Mouse (Mus musculus) forebrain, embryonic 10.5 days (tissue): Measurements from ENCODE around the gene Arhgap23. TPM values are rescaled to one million over a fixed set of nuclear protein-coding genes. Genes with fewer than 3 reads are reported as not detected.

Experiments used
- DNase-seq: peaks from one replicate; pipeline ENCODE4 v3.0.0-alpha.2; 2017; ENCODE audit warnings: low spot score; ENCODE audit errors: extremely low spot score
- H3K27ac ChIP-seq: fragments of 300-500 bp; sonication (generic); 2 replicates; pipeline ENCODE4 v1.5.1; 2016; ENCODE audit warnings: mild to moderate bottlenecking
- H3K27me3 ChIP-seq: fragments of 300-500 bp; sonication (generic); 2 replicates; pipeline ENCODE4 v1.6.1; 2016; ENCODE audit warnings: mild to moderate bottlenecking; ENCODE audit not compliant: poor library complexity, severe bottlenecking
- H3K36me3 ChIP-seq: fragments of 300-500 bp; sonication (generic); replicated peaks from 2 replicates; pipeline ENCODE4 v1.6.1; 2016; ENCODE audit warnings: mild to moderate bottlenecking, moderate library complexity
- H3K4me1 ChIP-seq: fragments of 300-500 bp; sonication (generic); 2 replicates; pipeline ENCODE4 v1.6.1; 2016
- H3K4me3 ChIP-seq: fragments of 300-500 bp; sonication (generic); 2 replicates; pipeline ENCODE4 v1.5.1; 2016; ENCODE audit warnings: mild to moderate bottlenecking, moderate library complexity
- H3K9me3 ChIP-seq: fragments of 300-500 bp; sonication (generic); 2 replicates; pipeline ENCODE4 v1.6.1; 2016; ENCODE audit warnings: mild to moderate bottlenecking, moderate library complexity
- WGBS: fragments of 180-500 bp; shearing (Covaris S2); methylation state at CpG from one replicate; pipeline ENCODE4 v1.1.7; 2016; 5-methylcytosine and 5-hydroxymethylcytosine counted together
- polyA plus RNA-seq: library from polyadenylated mRNA; unstranded; fragments of >200 nt; fragmentation: Nextera tagmentation; extraction: Ambion mirVana; gene quantifications from 2 replicates; pipeline ENCODE4 v1.2.1, GENCODE M21; 2016

Gene Arhgap23
- polyA plus RNA-seq, 1 experiment from 2014 or later = 2.2 TPM

GRCm38 (mm10) chr11:97509058-97509457 lies 93.7 kb downstream of the Arhgap23 start:
- no peak overlapping the region for H3K4me3 ChIP-seq
- WGBS = 65% methylated on average over 5 of the region's 5 CpGs
- peaks cover 44% of the 10 kb centered on the region for H3K4me1 ChIP-seq

GRCm38 (mm10) chr11:97509715-97510485 lies 94.6 kb downstream of the Arhgap23 start:
- H3K36me3 ChIP-seq = peaks cover 7% of the 10 kb centered on the region
- peak overlapping the region; percentile 60; the same call in 1 of the 2 replicates for H3K27ac ChIP-seq
- H3K9me3 ChIP-seq = no peaks in the 10 kb centered on the region; the same call in 1 of the 2 replicates
- peaks cover 5% of the 10 kb centered on the region; the same call in 1 of the 2 replicates for H3K27me3 ChIP-seq
- DNase-seq = no peak
- H3K4me3 ChIP-seq = no peak overlapping the region; the same call in 1 of the 2 replicates
- peaks cover 44% of the 10 kb centered on the region for H3K4me1 ChIP-seq
- 65% methylated on average over 24 of the region's 24 CpGs for WGBS

More at GRCm38 (mm10) chr11:97509058-97509457, 93.7 kb downstream of the Arhgap23 start:
- no peaks in the 10 kb centered on the region for H3K36me3 ChIP-seq
- no peak overlapping the region for H3K27ac ChIP-seq
- H3K9me3 ChIP-seq = no peaks in the 10 kb centered on the region
- H3K27me3 ChIP-seq = peaks cover 12% of the 10 kb centered on the region
- no peak for DNase-seq

GRCm38 (mm10) chr11:97510966-97511660 lies 95.8 kb downstream of the Arhgap23 start:
- peaks cover 5% of the 10 kb centered on the region; the same call in 1 of the 2 replicates for H3K27me3 ChIP-seq

GRCm38 (mm10) chr11:97511661-97512369 lies 96.5 kb downstream of the Arhgap23 start:
- peak; percentile 31 for DNase-seq
- peaks cover 23% of the 10 kb centered on the region for H3K36me3 ChIP-seq
- 58% methylated on average over 13 of the region's 13 CpGs for WGBS
- peak overlapping the region; percentile 2 for H3K4me3 ChIP-seq
- no peaks in the 10 kb centered on the region for H3K27me3 ChIP-seq
- no peaks in the 10 kb centered on the region; the same call in 1 of the 2 replicates for H3K9me3 ChIP-seq
- peaks cover 44% of the 10 kb centered on the region for H3K4me1 ChIP-seq
- H3K27ac ChIP-seq = peak overlapping the region; percentile 79

More at GRCm38 (mm10) chr11:97510966-97511660, 95.8 kb downstream of the Arhgap23 start:
- H3K36me3 ChIP-seq = peaks cover 19% of the 10 kb centered on the region
- peak overlapping the region; percentile 2; the same call in 1 of the 2 replicates for H3K4me3 ChIP-seq
- H3K4me1 ChIP-seq = peaks cover 44% of the 10 kb centered on the region
- peak; percentile 81 for DNase-seq
- no peaks in the 10 kb centered on the region; the same call in 1 of the 2 replicates for H3K9me3 ChIP-seq
- WGBS = 26% methylated on average over 10 of the region's 10 CpGs
- peak overlapping the region; percentile 79 for H3K27ac ChIP-seq

GRCm38 (mm10) chr11:97512511-97512910 lies 97.2 kb downstream of the Arhgap23 start:
- Histone ChIP-seq H3K27ac (peak overlapping the region; percentile 74), H3K36me3 (peaks cover 30% of the 10 kb centered on the region), H3K4me1 (peaks cover 44% of the 10 kb centered on the region), H3K4me3 (no peak overlapping the region), H3K9me3 (no peaks in the 10 kb centered on the region; the same call in 1 of the 2 replicates), H3K27me3 (no peaks in the 10 kb centered on the region)
- DNase-seq = no peak
- WGBS = 26% methylated on average over 6 of the region's 6 CpGs

GRCm38 (mm10) chr11:97513066-97513465 lies 97.7 kb downstream of the Arhgap23 start:
- DNase-seq = no peak
- Histone ChIP-seq H3K36me3 (peaks cover 35% of the 10 kb centered on the region), H3K27ac (peak overlapping the region; percentile 74), H3K27me3 (no peaks in the 10 kb centered on the region), H3K4me1 (peaks cover 41% of the 10 kb centered on the region), H3K4me3 (no peak overlapping the region), H3K9me3 (no peaks in the 10 kb centered on the region; the same call in 1 of the 2 replicates)
- 77% methylated on average over 3 of the region's 3 CpGs for WGBS

- 93% methylated on average over 7 of the region's 7 CpGs for WGBS
- H3K4me1 ChIP-seq = peaks cover 37% of the 10 kb centered on the region
- no peak for DNase-seq
- H3K4me3 ChIP-seq = no peak overlapping the region
- H3K27ac ChIP-seq = no peak overlapping the region
- no peaks in the 10 kb centered on the region for H3K9me3 ChIP-seq
- peaks cover 15% of the 10 kb centered on the region for H3K27me3 ChIP-seq
- peaks cover 84% of the 10 kb centered on the region for H3K36me3 ChIP-seq
Observed at GRCm38 (mm10) chr11:97520541-97520940, 105.2 kb downstream of the Arhgap23 start.

- WGBS = 89% methylated on average over 29 of the region's 29 CpGs
- H3K27me3 ChIP-seq = peaks cover 15% of the 10 kb centered on the region
- H3K9me3 ChIP-seq = no peaks in the 10 kb centered on the region
- H3K4me1 ChIP-seq = peaks cover 45% of the 10 kb centered on the region
- peaks cover 87% of the 10 kb centered on the region for H3K36me3 ChIP-seq
- no peak for DNase-seq
- no peak overlapping the region for H3K4me3 ChIP-seq
- peak overlapping the region; percentile 25 for H3K27ac ChIP-seq
Observed at GRCm38 (mm10) chr11:97521741-97522474, 106.6 kb downstream of the Arhgap23 start.

GRCm38 (mm10) chr11:97523107-97523506 lies 107.8 kb downstream of the Arhgap23 start:
- H3K4me1 ChIP-seq = peaks cover 45% of the 10 kb centered on the region
- H3K27ac ChIP-seq = peak overlapping the region; percentile 77
- H3K9me3 ChIP-seq = no peaks in the 10 kb centered on the region
- peaks cover 15% of the 10 kb centered on the region for H3K27me3 ChIP-seq
- WGBS = 84% methylated on average over 14 of the region's 14 CpGs
- peaks cover 75% of the 10 kb centered on the region for H3K36me3 ChIP-seq
- 0 out of 2 replicates have a peak overlapping the region, but pooled peaks have one; percentile 10 for H3K4me3 ChIP-seq
- DNase-seq = no peak

GRCm38 (mm10) chr11:97523827-97524261 lies 108.5 kb downstream of the Arhgap23 start:
- Histone ChIP-seq H3K27ac (peak overlapping the region; percentile 77), H3K4me3 (peak overlapping the region; percentile 10; the same call in 1 of the 2 replicates), H3K27me3 (peaks cover 15% of the 10 kb centered on the region), H3K9me3 (no peaks in the 10 kb centered on the region), H3K4me1 (peaks cover 45% of the 10 kb centered on the region), H3K36me3 (peaks cover 68% of the 10 kb centered on the region)
- 15% methylated on average over 1 of the region's 1 CpGs for WGBS
- peak; percentile 44 for DNase-seq

- H3K4me3 ChIP-seq = 0 out of 2 replicates have a peak overlapping the region, but pooled peaks have one; percentile 10
- H3K36me3 ChIP-seq = peaks cover 63% of the 10 kb centered on the region
- peaks cover 45% of the 10 kb centered on the region for H3K4me1 ChIP-seq
- H3K9me3 ChIP-seq = no peaks in the 10 kb centered on the region
- H3K27ac ChIP-seq = peak overlapping the region; percentile 77
- H3K27me3 ChIP-seq = peaks cover 15% of the 10 kb centered on the region
- 74% methylated on average over 9 of the region's 9 CpGs for WGBS
- no peak for DNase-seq
Observed at GRCm38 (mm10) chr11:97524306-97524705, 109.0 kb downstream of the Arhgap23 start.
